Mouse (Mus musculus): ENCODE measurements around the gene Barx2.
"Not testable (repeated sequence)": the region's sequence is repeated elsewhere in the genome, so short reads cannot be mapped to it uniquely, and the experiment has no call there.

The Barx2 gene

GRCm38 (mm10) chr9:31912921-31913738, at the start of gene Barx2:
Gene Barx2, minus strand, starts transcription at chr9:31913462.
- peak; percentile 72 for DNase-seq (ENCODE audit: low spot score)

GRCm38 (mm10) chr9:31962265-31962664, 49.0 kb upstream of the Barx2 start:
- DNase-seq (ENCODE audit: low spot score): peak; percentile 26

DNA sequence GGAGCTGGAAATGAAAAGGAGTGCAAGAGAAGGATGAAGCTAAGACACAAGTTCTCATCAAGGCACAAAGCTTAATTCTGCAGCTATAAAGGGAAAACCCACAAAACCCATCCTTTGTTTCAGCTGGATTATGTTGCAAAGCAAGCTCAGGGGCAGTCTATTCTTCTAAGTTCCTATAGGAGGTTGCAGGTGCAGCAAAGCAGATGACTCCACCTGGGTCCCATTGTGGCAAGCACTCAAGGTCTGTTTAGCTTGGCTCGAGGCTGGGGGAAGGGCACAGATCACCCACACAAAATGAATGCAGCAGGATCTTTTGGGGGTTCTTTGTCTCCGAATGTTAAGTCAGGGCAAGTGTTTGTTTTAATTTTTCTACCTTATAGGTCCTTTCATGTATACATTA, 47.2 kb upstream of the Barx2 start:
- no peak for DNase-seq (ENCODE audit: low spot score)

GRCm38 (mm10) chr9:31958120-31958519, 44.9 kb upstream of the Barx2 start:
- DNase-seq (ENCODE audit: low spot score): no peak

GRCm38 (mm10) chr9:31950506-31950905, 37.2 kb upstream of the Barx2 start:
- DNase-seq (ENCODE audit: low spot score): no peak

DNA sequence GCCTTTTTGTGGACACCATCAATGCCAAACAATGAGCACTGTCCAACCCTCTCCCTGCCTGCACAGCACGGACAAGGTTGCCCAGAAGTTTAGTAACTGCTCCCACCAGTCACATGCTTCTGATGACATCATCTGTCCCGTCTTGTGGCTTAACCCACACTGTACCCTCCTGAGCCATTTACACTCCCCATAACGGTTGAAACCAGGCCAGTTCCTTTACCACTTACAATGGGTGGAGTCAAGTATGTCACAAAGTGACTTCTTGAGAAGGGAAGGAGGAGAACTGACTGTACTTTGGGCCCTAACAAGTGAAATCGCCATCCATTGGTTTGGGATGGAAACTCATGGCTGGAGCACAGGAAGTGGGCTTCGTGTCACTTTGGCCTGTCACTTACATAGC, 35.8 kb upstream of the Barx2 start:
- no peak for DNase-seq (ENCODE audit: low spot score)

DNA sequence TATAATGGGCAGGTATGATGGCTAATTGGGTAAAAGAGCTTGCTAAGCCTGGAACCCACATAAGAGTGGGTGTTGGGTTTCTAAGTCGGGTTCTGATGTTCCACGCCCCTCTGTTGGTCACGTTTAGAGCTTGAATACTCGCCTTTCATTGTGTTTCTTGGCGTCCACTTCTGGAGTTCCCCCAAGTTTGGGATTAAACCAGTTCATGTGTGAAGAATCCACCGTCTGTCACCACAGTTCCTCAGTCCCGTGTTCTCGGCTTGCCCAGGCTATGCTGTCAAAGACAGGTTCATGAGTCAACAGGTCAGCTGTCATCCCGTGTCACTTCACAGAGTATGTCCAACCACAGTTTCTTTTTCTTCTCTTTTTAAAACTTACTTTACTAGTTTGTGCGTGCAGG, 33.8 kb upstream of the Barx2 start:
- DNase-seq (ENCODE audit: low spot score): no peak

DNA sequence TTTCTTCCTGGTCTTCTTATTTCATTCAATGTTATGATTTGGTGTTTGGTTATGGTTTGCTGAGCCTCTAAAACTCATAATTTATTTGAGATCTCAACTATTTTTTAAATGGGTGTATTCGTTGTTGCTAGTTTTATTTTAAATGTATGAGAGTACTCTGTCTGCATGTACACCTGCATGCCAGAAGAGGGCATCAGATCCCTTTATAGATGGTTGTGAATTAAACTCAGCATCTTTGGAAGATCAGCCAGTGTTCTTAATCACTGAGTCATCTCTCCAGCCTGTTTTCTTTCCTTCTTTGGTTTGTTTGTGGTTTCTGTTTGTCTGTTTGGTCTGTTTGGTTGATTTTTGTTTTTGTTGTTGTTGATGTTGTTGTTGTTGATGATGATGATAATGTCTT, 29.1 kb upstream of the Barx2 start:
- DNase-seq (ENCODE audit: low spot score): no peak

DNA sequence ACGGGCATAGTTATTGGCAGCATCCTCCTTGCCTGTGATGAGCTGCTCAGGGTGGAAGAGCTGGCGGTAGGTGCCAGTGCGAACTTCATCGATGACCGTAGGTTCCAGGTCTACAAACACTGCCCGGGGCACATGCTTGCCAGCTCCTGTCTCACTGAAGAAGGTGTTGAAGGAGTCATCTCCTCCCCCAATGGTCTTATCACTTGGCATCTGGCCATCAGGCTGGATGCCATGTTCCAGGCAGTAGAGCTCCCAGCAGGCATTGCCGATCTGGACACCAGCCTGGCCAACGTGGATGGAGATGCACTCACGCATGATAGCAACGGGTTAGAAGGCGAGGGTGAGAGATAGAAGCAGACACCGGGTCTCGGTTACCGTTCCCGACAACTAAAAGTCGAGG, 23.2 kb upstream of the Barx2 start:
- not testable (repeated sequence) for DNase-seq (ENCODE audit: low spot score)

GRCm38 (mm10) chr9:31931691-31932090, 18.4 kb upstream of the Barx2 start:
- DNase-seq (ENCODE audit: low spot score): no peak

GRCm38 (mm10) chr9:31931255-31931654, 18.0 kb upstream of the Barx2 start:
- no peak for DNase-seq (ENCODE audit: low spot score)

GRCm38 (mm10) chr9:31926766-31927165, 13.5 kb upstream of the Barx2 start:
- no peak for DNase-seq (ENCODE audit: low spot score)

DNA sequence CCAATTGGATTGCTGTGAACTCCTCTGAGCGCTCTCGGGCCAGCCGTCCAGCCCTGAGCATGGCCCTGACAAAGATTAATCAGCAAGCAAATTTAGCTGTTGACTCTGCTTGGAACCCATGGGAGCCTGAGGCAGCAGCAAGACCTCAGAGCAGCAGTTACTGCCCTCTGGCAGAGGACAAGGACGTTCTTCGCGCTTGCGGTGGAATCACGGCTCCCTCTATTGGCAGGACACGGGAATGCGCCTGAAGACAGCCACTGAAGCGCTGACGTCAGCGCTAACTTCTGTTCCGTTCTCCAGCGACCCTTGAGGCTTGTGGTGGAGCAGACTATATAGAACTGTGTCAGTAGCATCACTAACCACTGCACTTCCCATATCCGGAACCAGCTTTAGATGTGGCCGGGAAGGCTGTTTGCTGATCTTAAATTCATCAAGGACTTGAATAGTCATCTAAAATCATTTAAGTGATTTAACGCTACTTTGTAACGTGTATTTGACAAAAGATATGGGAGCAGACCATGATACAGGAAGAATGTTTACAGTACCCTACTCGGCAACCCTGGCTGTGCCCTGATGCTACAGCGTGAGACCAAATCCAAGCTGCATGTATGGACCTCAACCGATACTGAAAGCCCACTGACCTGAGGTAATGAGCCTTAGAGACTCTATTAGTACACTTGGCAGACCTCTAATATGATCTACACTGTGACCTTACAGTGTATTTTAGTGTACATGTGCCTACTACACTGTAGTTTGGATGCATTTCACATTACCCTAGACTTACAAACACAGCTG, 12.8 kb upstream of the Barx2 start:
- DNase-seq (ENCODE audit: low spot score): peak; percentile 82

DNA sequence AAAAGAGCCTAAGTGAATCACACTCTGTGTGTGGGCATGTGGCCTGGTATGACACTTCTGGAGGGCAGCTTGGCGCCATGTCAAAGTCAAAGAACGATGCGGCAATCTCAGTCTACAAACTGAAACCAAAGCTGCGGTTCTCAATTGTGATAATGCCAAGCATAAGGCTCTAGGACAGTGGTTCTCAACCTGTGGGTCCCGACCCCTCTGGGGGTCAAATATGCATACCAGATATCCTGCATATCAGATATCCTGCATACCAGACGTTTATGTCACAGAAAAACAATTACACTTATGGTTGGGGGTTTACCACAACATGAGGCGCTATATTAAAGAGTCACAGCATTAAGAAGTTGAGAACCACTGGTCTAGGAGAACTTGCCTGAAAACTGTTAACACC, 10.3 kb upstream of the Barx2 start:
- no peak for DNase-seq (ENCODE audit: low spot score)

DNA sequence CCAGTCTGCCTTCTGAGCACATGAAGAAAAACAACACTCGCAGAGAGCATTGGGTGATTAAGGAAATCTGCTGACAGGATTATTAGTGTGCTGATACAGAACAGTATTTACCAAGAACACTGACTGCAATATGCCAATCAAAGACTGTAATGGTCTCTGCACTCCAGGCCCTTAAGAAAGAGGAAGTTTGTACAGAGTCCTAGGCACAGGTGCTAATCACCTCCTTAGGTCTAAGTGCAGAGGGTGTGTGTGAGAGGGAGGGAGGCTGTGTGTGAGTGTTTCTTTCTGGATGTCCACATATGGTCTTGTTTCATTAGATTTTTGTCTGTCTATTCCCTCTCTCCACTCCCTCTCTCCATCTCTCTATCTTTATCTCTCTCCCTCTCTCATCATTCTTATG, 6.5 kb upstream of the Barx2 start:
- DNase-seq (ENCODE audit: low spot score): no peak

- no peak for DNase-seq (ENCODE audit: low spot score)
Measured at GRCm38 (mm10) chr9:31916421-31916820, 3.2 kb upstream of the Barx2 start.

- peak; percentile 18 for DNase-seq (ENCODE audit: low spot score)
Measured at GRCm38 (mm10) chr9:31914871-31915270, 1.6 kb upstream of the Barx2 start.

DNA sequence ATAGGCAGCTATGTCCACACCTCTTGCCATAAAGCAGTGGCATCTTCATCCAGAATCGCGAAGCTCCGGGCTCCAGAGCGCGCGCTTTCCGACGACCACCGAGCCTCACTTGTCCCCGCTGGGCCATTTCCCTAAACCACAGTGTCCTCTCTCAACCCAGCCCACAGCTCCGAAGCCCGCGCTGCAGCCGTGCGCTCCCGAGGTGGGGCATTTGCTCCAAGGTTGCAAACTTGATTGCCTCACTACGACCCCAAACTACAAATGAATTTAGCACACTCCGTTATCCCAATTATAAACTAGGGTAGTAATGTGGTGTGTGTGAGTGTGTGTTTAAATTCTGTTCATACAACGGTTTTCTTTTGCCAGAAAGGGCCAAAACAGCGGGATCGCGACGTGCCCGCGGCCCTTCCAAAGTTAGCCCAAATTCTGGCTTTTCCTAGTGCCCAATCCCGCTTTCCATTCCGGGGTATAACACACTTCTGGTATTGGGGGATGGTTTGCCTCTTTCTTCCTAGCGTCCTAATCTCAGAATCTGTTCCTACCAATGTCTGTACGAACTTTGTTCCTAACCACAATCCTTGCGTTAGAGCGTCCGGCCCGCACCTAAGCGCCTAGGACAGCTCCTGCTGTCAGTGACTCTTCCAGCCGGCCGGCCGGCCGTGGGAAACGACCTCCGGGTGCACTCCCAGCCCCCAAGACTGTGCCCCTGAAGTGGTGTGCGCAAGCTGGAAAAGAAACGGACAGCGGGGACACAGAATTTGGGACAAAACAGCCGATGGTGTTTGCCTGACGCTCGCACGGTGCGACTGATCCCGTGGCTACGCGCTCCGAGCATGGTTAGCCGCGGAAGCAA, 703 bp upstream of the Barx2 start:
- peak; percentile 14 for DNase-seq (ENCODE audit: low spot score)

GRCm38 (mm10) chr9:31912553-31912920, 725 bp downstream of the Barx2 start:
- DNase-seq (ENCODE audit: low spot score): no peak

DNA sequence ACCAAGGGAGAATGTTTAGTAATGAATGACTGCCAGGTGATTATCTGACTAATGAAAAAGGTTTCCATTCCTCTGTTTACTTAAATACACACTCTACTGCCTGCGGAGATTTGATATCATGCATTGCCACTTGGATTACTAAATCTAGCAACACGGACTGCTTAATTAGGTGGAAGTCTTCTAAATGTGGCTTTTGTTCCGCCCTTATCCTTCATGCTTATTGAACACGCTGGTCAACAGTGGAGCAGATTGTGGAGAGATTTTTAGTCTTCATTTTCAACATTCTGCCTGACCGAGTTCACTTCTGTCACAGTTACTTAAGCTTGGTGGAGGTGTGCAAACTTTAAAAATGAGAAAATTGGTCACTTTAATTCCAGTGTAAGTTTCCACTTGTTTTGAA, 3.0 kb downstream of the Barx2 start:
- no peak for DNase-seq (ENCODE audit: low spot score)

DNA sequence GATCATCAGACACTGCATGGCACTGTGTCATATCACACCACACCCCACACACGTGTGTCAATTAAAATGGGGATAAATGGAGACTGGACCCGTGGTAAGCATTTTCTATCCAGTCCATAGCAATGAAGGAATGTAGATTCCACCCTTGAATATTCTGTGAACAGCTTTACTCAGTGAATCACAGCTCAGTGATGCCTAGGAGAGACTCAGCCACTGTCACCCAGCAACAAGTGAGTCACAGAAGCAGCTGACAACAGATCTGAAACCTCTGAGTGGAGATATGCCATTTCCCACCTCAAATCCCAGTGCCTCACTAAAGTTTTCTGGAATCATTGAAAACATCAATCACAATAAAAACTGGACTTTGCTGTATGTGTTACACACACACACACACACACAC, 11.5 kb downstream of the Barx2 start:
- DNase-seq (ENCODE audit: low spot score): no peak

DNA sequence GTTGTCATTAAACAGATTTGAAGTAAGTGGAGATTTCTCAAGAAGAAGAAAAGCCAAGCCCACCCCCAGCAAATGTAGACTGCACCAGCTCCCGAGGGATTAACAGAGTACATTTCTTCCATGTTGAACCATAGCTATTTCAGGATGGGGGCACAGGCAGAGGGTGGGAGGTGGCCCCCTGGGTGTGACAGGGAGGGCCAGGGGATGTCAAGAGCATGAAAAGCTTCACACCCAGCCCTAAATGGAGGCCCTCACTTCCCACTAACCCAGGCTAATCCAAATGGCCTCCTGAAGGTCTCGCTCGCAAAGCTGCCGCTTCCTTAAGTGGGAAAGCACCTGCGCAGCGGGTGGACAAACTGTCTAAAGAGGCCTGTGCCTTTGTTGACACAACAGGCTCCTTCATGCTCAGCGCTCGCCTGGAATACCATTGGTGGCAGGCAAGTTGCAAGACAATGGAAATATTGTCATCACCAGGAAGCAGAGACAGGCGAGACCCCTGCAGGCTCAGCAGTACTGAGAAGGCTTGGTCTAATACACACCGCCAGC, 18.4 kb downstream of the Barx2 start:
- DNase-seq (ENCODE audit: low spot score): no peak
